Mouse (Mus musculus) limb, embryonic 12.5 days (tissue): ENCODE results near the gene Mecom. TPM values are rescaled to one million over a fixed set of nuclear protein-coding genes. Genes with fewer than 3 reads are reported as not detected.

Experiments used
- ATAC-seq: fragments of 200-750 bp; cut with Nextera tagmentation; 2 replicates; pipeline ENCODE4 v1.8.0; 2017; ENCODE audit warnings: low read depth, moderate TSS enrichment; ENCODE audit not compliant: insufficient number of reproducible peaks, insufficient read depth, low FRiP score, low TSS enrichment
- H3K27ac ChIP-seq: fragments of 300-500 bp; sonication (generic); 2 replicates; pipeline ENCODE4 v1.5.1; 2016; ENCODE audit warnings: mild to moderate bottlenecking, moderate library complexity
- H3K27me3 ChIP-seq: fragments of 300-500 bp; sonication (generic); 2 replicates; pipeline ENCODE4 v1.6.1; 2016; ENCODE audit warnings: mild to moderate bottlenecking, moderate library complexity
- H3K36me3 ChIP-seq: fragments of 300-500 bp; sonication (generic); 2 replicates; pipeline ENCODE4 v1.6.1; 2016; ENCODE audit warnings: mild to moderate bottlenecking, moderate library complexity
- H3K4me1 ChIP-seq: fragments of 300-500 bp; sonication (generic); replicated peaks from 2 replicates; pipeline ENCODE4 v1.6.1; 2016
- H3K4me2 ChIP-seq: fragments of 300-500 bp; sonication (generic); 2 replicates; pipeline ENCODE4 v1.6.1; 2016; ENCODE audit warnings: mild to moderate bottlenecking, moderate library complexity
- H3K4me3 ChIP-seq: fragments of 300-500 bp; sonication (generic); replicated peaks from 2 replicates; pipeline ENCODE4 v1.5.1; 2016; ENCODE audit warnings: mild to moderate bottlenecking
- H3K9ac ChIP-seq: fragments of 300-500 bp; sonication (generic); replicated peaks from 2 replicates; pipeline ENCODE4 v1.6.1; 2016; ENCODE audit warnings: mild to moderate bottlenecking, moderate library complexity
- H3K9me3 ChIP-seq: fragments of 300-500 bp; sonication (generic); 2 replicates; pipeline ENCODE4 v1.6.1; 2016; ENCODE audit warnings: mild to moderate bottlenecking, moderate library complexity
- WGBS: fragments of 180-500 bp; shearing (Covaris S2); methylation state at CpG from one replicate; pipeline ENCODE4 v1.1.7; 2016; 5-methylcytosine and 5-hydroxymethylcytosine counted together
- polyA plus RNA-seq: library from polyadenylated mRNA; unstranded; fragments of >200 nt; fragmentation: Nextera tagmentation; extraction: Ambion mirVana; gene quantifications from 2 replicates; pipeline ENCODE4 v1.2.1, GENCODE M21; 2016

Mecom gene
- polyA plus RNA-seq, 1 experiment from 2014 or later = 187 TPM

GRCm38 (mm10) chr3:30332337-30332736, 215.5 kb downstream of the Mecom start:
- no peak overlapping the region for H3K9ac ChIP-seq
- no peak overlapping the region for H3K27ac ChIP-seq
- H3K36me3 ChIP-seq = no peaks in the 10 kb centered on the region
- H3K27me3 ChIP-seq = no peaks in the 10 kb centered on the region
- 91% methylated on average over 6 of the region's 6 CpGs for WGBS
- ATAC-seq = no peak
- H3K4me1 ChIP-seq = peaks cover 7% of the 10 kb centered on the region
- H3K4me2 ChIP-seq = no peak overlapping the region
- H3K4me3 ChIP-seq = no peak overlapping the region
- H3K9me3 ChIP-seq = no peaks in the 10 kb centered on the region

GRCm38 (mm10) chr3:30330476-30330875, 217.3 kb downstream of the Mecom start:
- no peak overlapping the region for H3K4me2 ChIP-seq
- H3K27ac ChIP-seq = no peak overlapping the region
- ATAC-seq = no peak
- H3K9ac ChIP-seq = no peak overlapping the region
- no peak overlapping the region for H3K4me3 ChIP-seq
- no peaks in the 10 kb centered on the region for H3K27me3 ChIP-seq
- peaks cover 11% of the 10 kb centered on the region for H3K4me1 ChIP-seq
- H3K36me3 ChIP-seq = no peaks in the 10 kb centered on the region
- no peaks in the 10 kb centered on the region for H3K9me3 ChIP-seq
- 82% methylated on average over 3 of the region's 3 CpGs for WGBS

GRCm38 (mm10) chr3:30330021-30330420, 217.8 kb downstream of the Mecom start:
- H3K27me3 ChIP-seq = no peaks in the 10 kb centered on the region
- no peaks in the 10 kb centered on the region for H3K9me3 ChIP-seq
- H3K4me1 ChIP-seq = peaks cover 11% of the 10 kb centered on the region
- 78% methylated on average over 3 of the region's 3 CpGs for WGBS
- no peak overlapping the region for H3K9ac ChIP-seq
- H3K27ac ChIP-seq = no peak overlapping the region
- ATAC-seq = no peak
- H3K4me3 ChIP-seq = no peak overlapping the region
- H3K4me2 ChIP-seq = no peak overlapping the region
- H3K36me3 ChIP-seq = no peaks in the 10 kb centered on the region

GRCm38 (mm10) chr3:30314955-30315354, 232.9 kb downstream of the Mecom start:
- Histone ChIP-seq H3K9me3 (no peaks in the 10 kb centered on the region), H3K27me3 (no peaks in the 10 kb centered on the region), H3K9ac (no peak overlapping the region), H3K36me3 (no peaks in the 10 kb centered on the region), H3K27ac (peak overlapping the region; percentile 78; the same call in 1 of the 2 replicates), H3K4me2 (no peak overlapping the region), H3K4me1 (peaks cover 39% of the 10 kb centered on the region), H3K4me3 (no peak overlapping the region)
- ATAC-seq = no peak
- WGBS = 45% methylated on average over 2 of the region's 2 CpGs

DNA sequence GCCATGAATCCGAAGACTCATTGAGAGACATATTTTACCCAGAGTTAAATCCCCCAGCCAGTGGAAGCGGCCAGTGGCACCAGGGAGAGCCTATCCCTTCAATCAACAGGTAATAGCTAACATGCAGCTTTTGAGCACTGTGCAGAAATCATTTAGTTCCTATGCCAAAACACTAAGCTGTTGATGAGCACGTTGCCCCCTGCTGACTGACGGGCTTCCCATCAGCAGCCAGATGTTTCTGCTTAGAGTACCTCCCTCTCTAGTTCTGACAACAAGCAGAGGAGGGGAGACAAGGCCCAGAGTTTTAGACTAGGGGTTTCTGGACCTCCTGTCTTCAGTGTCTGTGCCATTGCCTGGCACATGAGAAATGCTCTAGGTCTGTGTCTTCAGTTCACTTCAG, 239.7 kb downstream of the Mecom start:
- Histone ChIP-seq H3K4me2 (no peak overlapping the region), H3K27me3 (no peaks in the 10 kb centered on the region), H3K9ac (no peak overlapping the region), H3K4me3 (no peak overlapping the region), H3K27ac (0 out of 2 replicates have a peak overlapping the region, but pooled peaks have one; percentile 17), H3K4me1 (peaks cover 43% of the 10 kb centered on the region), H3K9me3 (no peaks in the 10 kb centered on the region), H3K36me3 (no peaks in the 10 kb centered on the region)
- 34% methylated on average over 4 of the region's 4 CpGs for WGBS
- ATAC-seq = no peak

- no peak overlapping the region for H3K4me2 ChIP-seq
- ATAC-seq = no peak
- H3K27me3 ChIP-seq = no peaks in the 10 kb centered on the region
- no peak overlapping the region for H3K4me3 ChIP-seq
- peaks cover 46% of the 10 kb centered on the region for H3K4me1 ChIP-seq
- H3K9me3 ChIP-seq = no peaks in the 10 kb centered on the region
- H3K36me3 ChIP-seq = no peaks in the 10 kb centered on the region
- WGBS = 63% methylated on average over 6 of the region's 6 CpGs
- H3K9ac ChIP-seq = no peak overlapping the region
- no peak overlapping the region for H3K27ac ChIP-seq
Measured at GRCm38 (mm10) chr3:30307601-30308000, 240.2 kb downstream of the Mecom start.

GRCm38 (mm10) chr3:30306080-30306479, 241.7 kb downstream of the Mecom start:
- 74% methylated on average over 3 of the region's 3 CpGs for WGBS
- Histone ChIP-seq H3K4me1 (peaks cover 56% of the 10 kb centered on the region), H3K27me3 (no peaks in the 10 kb centered on the region), H3K4me2 (no peak overlapping the region), H3K36me3 (no peaks in the 10 kb centered on the region), H3K9ac (no peak overlapping the region), H3K4me3 (no peak overlapping the region), H3K27ac (no peak overlapping the region), H3K9me3 (no peaks in the 10 kb centered on the region)
- ATAC-seq = no peak

DNA sequence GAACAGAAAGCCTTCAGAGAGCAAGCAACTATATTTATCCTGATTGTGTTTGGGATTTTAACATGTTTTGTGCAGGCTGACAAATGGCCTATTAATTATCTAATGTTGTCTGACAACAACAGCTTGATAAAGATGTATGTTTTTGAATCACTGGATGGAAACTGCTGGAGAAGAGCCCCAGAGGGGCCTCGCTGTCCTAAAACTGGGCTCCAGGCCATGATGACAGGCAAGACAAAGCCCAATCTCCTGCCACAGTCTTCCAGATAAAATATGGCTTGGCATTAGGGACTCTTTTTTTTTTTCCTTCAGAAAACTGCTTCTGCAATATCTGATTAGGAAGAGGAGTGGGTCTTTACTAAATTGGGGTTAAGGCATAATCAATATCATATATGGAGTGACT, 248.3 kb downstream of the Mecom start:
- H3K9ac ChIP-seq = no peak overlapping the region
- no peak overlapping the region for H3K4me2 ChIP-seq
- no peak overlapping the region for H3K27ac ChIP-seq
- no peaks in the 10 kb centered on the region for H3K36me3 ChIP-seq
- H3K27me3 ChIP-seq = no peaks in the 10 kb centered on the region
- peaks cover 59% of the 10 kb centered on the region for H3K4me1 ChIP-seq
- ATAC-seq = no peak
- H3K4me3 ChIP-seq = no peak overlapping the region
- H3K9me3 ChIP-seq = no peaks in the 10 kb centered on the region
- WGBS = 60% methylated on average over 1 of the region's 1 CpGs

GRCm38 (mm10) chr3:30294433-30294832, 253.4 kb downstream of the Mecom start:
- Histone ChIP-seq H3K9ac (no peak overlapping the region), H3K27ac (no peak overlapping the region), H3K9me3 (no peaks in the 10 kb centered on the region), H3K4me3 (no peak overlapping the region), H3K4me2 (no peak overlapping the region), H3K36me3 (no peaks in the 10 kb centered on the region), H3K4me1 (peaks cover 26% of the 10 kb centered on the region), H3K27me3 (no peaks in the 10 kb centered on the region)
- WGBS = 88% methylated on average over 5 of the region's 5 CpGs
- ATAC-seq = no peak

- Histone ChIP-seq H3K27ac (peak overlapping the region; percentile 42; the same call in 1 of the 2 replicates), H3K4me3 (no peak overlapping the region), H3K4me1 (peaks cover 52% of the 10 kb centered on the region), H3K27me3 (no peaks in the 10 kb centered on the region), H3K9me3 (no peaks in the 10 kb centered on the region), H3K9ac (no peak overlapping the region), H3K4me2 (no peak overlapping the region), H3K36me3 (no peaks in the 10 kb centered on the region)
- WGBS = 7% methylated on average over 4 of the region's 4 CpGs
- no peak for ATAC-seq
Measured at GRCm38 (mm10) chr3:30286529-30286928, 261.3 kb downstream of the Mecom start.

DNA sequence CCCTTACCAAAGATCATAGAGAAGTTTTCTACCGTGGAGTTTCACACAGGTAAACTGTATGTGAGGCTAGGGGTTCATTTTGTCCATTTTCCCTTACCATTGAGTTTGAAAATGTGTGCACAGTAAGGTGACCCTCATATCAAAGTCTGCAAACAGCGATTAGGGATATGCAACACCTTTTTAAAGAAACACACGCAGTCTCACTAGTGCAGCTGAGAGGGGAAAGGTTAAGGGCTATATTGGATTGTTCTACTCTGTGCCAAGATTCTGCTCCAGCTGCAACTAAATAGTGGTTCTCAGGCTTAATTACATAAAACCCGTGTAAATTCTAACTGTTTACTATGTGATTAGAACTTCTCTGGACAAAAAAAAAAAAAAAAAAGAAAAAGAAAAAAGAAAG, 263.7 kb downstream of the Mecom start:
- no peak for ATAC-seq

DNA sequence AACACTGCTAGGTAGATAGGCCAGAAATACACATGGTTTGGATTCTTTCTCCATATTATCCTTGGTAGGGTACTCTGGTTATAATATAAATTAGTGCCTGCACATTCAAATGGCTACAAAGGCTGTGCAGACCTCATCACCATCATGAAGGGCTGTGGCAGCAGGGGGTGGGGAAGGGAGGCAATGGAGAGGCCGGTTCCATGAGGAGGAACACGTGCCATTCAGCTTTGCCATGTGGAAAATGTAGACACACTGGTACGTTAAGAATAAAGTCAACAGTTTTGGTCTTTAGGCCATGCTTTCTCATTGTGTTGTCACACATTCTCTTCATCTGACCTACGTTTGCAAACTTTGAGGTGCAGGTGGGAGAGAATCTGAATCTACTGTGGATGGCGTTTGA, 264.2 kb downstream of the Mecom start:
- peaks cover 51% of the 10 kb centered on the region for H3K4me1 ChIP-seq
- H3K27ac ChIP-seq = 0 out of 2 replicates have a peak overlapping the region, but pooled peaks have one; percentile 47

More for the DNA sequence above, 263.7 kb downstream of the Mecom start:
- Histone ChIP-seq H3K27ac (0 out of 2 replicates have a peak overlapping the region, but pooled peaks have one; percentile 47), H3K4me2 (no peak overlapping the region), H3K9me3 (no peaks in the 10 kb centered on the region), H3K9ac (no peak overlapping the region), H3K4me1 (peaks cover 47% of the 10 kb centered on the region), H3K27me3 (no peaks in the 10 kb centered on the region), H3K4me3 (no peak overlapping the region), H3K36me3 (no peaks in the 10 kb centered on the region)
- WGBS = 38% methylated on average over 4 of the region's 4 CpGs

More for the DNA sequence above, 264.2 kb downstream of the Mecom start:
- H3K36me3 ChIP-seq = no peaks in the 10 kb centered on the region
- no peaks in the 10 kb centered on the region for H3K9me3 ChIP-seq
- H3K4me3 ChIP-seq = no peak overlapping the region
- WGBS = 74% methylated on average over 5 of the region's 5 CpGs
- H3K9ac ChIP-seq = no peak overlapping the region
- no peak for ATAC-seq
- no peak overlapping the region for H3K4me2 ChIP-seq
- H3K27me3 ChIP-seq = no peaks in the 10 kb centered on the region
